Mouse (Mus musculus): ENCODE measurements around the gene Slc38a8.
A peak's percentile ranks its signal among the peaks of the same experiment; 100 is the strongest.

Slc38a8 gene

DNA sequence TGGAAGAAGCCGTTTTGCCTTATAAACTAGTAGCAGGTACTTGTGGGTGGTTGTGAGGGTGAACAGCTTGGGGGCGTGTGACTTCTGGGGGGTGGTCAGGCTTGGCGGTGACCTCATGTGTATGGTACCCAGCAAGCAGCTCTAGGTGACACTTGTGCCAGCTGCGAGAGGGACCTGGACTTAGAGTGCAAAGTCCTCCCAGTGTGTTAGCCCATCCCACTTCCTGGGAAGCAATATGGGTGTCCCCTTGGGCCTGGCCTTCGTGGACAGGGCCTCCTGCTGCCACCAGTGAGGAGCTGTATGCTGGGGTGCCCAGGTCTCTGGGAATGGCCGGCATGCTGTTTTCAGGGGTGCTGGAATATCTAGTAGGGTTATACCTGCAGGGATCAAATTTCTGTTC lies 62.6 kb downstream of the Slc38a8 start:
- DNase-seq (ENCODE audit: low read depth, low spot score): no peak

DNA sequence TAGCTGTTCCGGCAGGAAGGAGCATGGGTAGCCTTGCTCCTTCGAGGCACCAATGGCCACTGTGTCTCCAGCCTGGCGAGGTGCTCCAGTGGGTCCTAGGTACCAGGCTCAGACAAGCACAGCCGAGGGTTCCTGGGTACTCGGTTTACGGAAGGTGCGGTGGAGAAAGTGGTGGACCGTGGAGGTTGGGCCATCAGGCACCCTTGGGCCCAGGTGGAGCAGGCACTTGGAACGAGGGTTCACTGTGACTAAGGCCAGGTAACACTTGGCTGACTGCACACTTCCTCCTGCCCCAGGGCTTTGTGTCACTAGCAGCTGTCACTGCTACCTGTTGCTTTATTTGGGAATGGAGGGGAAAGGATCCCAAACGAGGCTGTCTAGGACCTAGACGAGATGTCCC lies 64.0 kb downstream of the Slc38a8 start:
- peak; percentile 57 for DNase-seq (ENCODE audit: low read depth, low spot score)

DNA sequence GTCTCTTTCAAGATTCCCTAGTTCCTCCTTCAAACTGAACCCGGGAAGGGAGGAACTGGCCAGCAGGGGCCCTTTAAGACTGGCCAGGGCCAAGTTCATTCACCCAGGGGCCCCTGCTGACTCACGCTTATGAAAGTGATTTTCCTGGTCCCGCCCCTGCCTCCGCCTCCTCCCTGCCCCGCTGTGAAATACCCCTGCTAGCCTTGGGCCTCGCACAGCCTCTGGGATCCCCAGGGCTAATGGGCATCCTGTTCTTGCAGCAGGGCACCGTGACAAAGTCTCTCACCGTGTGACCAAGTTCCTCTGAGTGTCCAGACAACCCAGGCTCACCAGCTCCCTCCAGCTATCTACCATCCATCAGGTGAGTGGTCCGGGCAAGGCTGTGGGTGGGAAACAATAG lies 64.6 kb downstream of the Slc38a8 start:
- peak; percentile 58 for DNase-seq (ENCODE audit: low read depth, low spot score)

DNA sequence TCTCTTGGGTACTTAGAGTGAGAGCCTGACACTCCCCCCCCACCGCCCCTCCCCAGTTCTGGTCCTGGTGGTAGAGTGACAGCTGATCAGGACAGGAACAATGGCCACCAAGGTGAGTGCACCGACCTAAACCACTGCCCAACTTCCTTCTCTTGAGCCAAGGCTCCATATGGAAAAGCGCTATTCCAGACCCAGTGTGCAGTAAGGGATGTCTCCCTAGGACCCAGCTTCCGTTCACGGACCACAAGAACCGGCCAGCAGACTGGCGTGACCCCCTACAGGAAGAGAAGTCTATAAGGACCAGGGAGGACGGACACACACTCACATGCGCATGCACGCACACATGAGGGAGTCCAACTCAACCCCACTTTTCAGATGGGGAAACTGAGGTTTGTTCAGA lies 65.2 kb downstream of the Slc38a8 start:
- DNase-seq (ENCODE audit: low read depth, low spot score): no peak

DNA sequence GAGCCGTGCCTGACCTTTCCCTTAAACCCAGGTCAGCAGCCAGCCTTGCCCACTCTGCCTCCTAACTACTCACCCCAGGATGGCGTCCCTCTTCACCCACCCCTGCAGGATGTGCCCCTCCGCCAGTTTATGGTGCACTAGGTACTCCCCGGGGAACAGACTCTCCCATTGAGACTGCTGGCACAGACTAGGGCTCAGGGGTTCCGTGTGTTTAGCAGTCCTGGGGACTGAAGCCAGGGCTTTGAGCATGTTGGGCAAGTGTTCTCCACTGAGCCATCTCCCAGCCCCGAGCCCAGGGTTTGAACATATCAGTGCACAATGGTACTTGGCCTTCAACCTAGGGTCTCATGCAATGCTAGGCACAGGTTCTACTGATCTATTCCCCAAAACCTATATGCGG lies 66.0 kb downstream of the Slc38a8 start:
- no peak for DNase-seq (ENCODE audit: low read depth, low spot score)

DNA sequence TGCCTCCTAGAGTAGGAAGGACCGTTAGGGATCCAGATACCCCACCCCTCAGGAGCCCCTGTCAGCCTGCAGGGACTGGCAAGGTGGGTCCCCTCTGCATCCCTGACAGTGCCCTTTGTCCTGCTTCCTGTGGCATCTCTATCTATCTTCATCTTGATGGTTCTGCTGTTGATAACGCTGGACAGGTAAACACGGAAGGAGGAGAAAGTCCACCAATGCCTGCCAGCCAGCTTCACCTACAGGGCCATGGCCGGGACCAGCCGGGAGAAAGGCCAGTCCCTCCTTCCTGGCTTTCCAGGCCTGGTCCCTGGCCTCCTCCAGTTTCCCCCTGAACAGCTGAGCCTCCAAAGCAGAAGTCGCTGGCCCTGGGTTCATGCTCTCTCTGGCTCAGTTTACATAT lies 66.9 kb downstream of the Slc38a8 start:
- no peak for DNase-seq (ENCODE audit: low read depth, low spot score)

DNA sequence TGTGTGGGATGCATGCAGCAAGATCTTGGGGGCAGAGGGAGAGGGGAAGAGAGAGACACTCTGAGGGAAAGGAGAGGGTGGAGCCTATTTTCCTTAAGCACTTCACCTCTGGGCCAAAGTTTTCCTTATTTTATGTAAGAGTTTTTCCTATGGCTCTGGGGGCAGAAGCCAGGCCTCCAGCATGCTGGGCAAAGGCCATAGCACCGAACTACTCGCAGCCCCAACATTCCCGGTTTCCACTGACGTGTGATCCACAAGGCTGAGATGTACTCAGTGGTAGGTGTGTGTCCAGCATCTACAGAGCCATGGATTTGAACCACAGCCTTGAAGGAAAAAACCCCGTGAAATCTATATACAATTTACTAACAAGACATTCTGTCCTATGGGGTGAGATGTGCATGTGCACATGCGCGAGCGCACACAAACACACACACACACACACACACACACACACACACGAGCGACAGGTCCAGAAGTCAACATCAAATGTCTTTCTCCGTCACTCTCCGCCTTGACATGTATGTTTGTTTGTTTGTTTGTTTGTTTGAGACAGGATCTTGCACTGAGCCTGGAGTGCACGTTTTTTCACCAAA lies 67.8 kb downstream of the Slc38a8 start, which contains the start of gene Osgin1:
Gene Osgin1 (plus strand): TSS at position 543 of the 593 bp plus-strand sequence.
- no peak for DNase-seq (ENCODE audit: low read depth, low spot score)

DNA sequence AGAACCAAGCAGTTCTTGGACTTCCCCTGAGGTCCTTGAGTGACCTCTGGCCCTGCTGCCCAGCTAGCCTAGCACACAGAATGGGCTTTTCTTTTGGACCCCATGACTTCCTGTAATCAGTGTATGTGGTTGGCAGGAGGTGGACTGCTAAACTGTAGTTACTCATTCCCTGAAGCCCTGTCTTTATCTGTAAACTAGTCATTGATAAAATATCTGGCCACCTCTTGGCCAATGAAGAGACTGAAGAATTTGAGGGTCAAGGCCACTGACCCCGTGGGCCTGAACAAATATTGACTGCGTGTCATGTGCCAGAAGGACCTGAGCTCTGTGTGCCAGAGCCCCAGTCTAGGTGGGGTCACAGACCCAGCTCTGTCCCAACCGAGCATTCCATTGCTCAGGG lies 69.1 kb downstream of the Slc38a8 start:
- no peak for DNase-seq (ENCODE audit: low read depth, low spot score)

DNA sequence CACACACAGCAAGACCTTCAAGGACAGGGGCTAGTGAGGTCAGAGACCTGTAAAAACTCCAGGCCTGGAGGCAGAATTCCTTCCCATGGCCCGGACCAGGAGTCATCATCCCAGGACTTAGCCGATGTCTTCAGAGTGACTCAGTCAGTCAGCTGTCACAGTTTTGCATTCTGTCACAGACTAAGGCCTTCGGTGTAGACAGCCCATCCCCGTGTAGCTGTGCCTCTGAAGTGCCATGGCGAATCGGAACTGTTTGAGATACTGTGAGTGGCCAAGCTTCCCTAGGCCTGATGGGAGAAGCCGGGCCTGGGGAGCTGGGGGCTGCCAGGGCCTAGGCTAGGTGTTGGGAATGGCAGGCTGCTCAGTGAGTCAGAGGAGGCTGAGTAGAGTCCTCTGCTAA lies 70.8 kb downstream of the Slc38a8 start:
- DNase-seq (ENCODE audit: low read depth, low spot score): no peak

DNA sequence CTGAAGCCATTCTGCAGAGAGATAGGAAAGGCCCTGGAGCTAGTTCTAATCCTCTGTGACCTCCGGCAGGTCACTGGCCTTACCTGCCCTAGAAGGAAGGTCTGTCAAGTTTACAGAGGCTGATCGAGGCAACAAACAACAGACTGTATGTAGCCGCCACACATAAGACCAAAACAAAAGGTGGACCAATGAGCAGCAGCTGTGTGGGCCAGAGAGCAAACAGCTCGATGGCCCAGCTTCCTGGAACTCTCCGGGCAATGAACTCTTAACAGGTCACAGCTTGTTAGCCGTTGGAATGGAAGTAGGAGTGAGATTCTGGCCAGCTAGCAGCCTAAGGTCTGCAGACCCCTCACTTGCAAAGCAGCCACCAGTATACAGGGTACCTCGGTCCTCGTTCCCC lies 71.2 kb downstream of the Slc38a8 start:
- DNase-seq (ENCODE audit: low read depth, low spot score): no peak

Data from A20 (cell line).